Mouse (Mus musculus): ENCODE measurements around the gene Neu1.

- TF ChIP-seq POLR2A (IDR thresholded peaks at IDR 0.05; ENCODE audit: insufficient read depth, low read depth, low read length) (no peak), CTCF (IDR thresholded peaks at IDR 0.05; ENCODE audit: insufficient read depth, low read depth, low read length) (no peak)
These were observed 13.9 kb upstream of the Neu1 start for GRCm38 (mm10) chr17:34917188-34917587.
